Mouse (Mus musculus) C2C12 (cell line): Measurements from ENCODE around the gene Pigf. TPM values are rescaled to one million over a fixed set of nuclear protein-coding genes. Genes with fewer than 3 reads are reported as not detected.

Source experiments
- H3K27me3 ChIP-seq: one replicate; pipeline ENCODE4 v1.6.1; 2011; ENCODE audit not compliant: control insufficient read depth, insufficient read depth, insufficient read length
- H3K36me3 ChIP-seq: one replicate; pipeline ENCODE4 v1.6.1; 2011; ENCODE audit not compliant: control insufficient read depth, insufficient read depth
- H3K4me3 ChIP-seq: one replicate; pipeline ENCODE4 v1.5.1; 2011; ENCODE audit warnings: mild to moderate bottlenecking, control low read depth; ENCODE audit not compliant: poor library complexity, insufficient read depth, severe bottlenecking
- H3K79me2 ChIP-seq: one replicate; pipeline ENCODE4 v1.6.1; 2011; ENCODE audit not compliant: control insufficient read depth, insufficient read depth
- H3K79me3 ChIP-seq: one replicate; pipeline ENCODE4 v1.6.1; 2011; ENCODE audit warnings: low read depth, control low read depth
- H3ac ChIP-seq: one replicate; pipeline ENCODE3; 2011; ENCODE audit warnings: low read depth; ENCODE audit not compliant: control insufficient read depth, insufficient read length
- CEBPB ChIP-seq: IDR thresholded peaks from one replicate; pipeline ENCODE4 v1.6.1; 2011; ENCODE audit warnings: low read depth, mild to moderate bottlenecking, control low read depth, moderate library complexity
- CTCF ChIP-seq: IDR thresholded peaks from one replicate; pipeline ENCODE4 v1.5.1; 2011; ENCODE audit not compliant: control insufficient read depth, insufficient read depth, insufficient read length
- FOSL1 ChIP-seq: IDR thresholded peaks from one replicate; pipeline ENCODE4 v1.8.0; 2011; ENCODE audit warnings: mild to moderate bottlenecking, low read length; ENCODE audit not compliant: poor library complexity, insufficient read depth, severe bottlenecking
- MAX ChIP-seq: IDR thresholded peaks from one replicate; pipeline ENCODE4 v1.6.1; 2011; ENCODE audit warnings: mild to moderate bottlenecking, control low read depth
- MYOD1 ChIP-seq: IDR thresholded peaks from one replicate; pipeline ENCODE4 v1.6.1; 2011; ENCODE audit warnings: low read depth; ENCODE audit not compliant: control insufficient read depth, insufficient read length
- MYOG ChIP-seq: IDR thresholded peaks from one replicate; pipeline ENCODE4 v1.6.1; 2011; ENCODE audit not compliant: control insufficient read depth, insufficient read length; ENCODE audit errors: extremely low read depth
- USF1 ChIP-seq: IDR thresholded peaks from one replicate; pipeline ENCODE4 v1.6.1; 2011; ENCODE audit warnings: low read depth, mild to moderate bottlenecking, control low read depth, moderate library complexity
- polyA plus RNA-seq: library from polyadenylated mRNA; unstranded; fragments of >200 nt; fragmentation: generic; extraction: Trizol; gene quantifications from one replicate; pipeline ENCODE4 v1.2.1, GENCODE M21; 2012; ENCODE audit warnings: missing spikeins

The Pigf gene
- polyA plus RNA-seq, 1 experiment, result 29.5 TPM

GRCm38 (mm10) chr17:87044796-87045195 is 19.6 kb upstream of the Pigf start:
- no peaks in the 10 kb centered on the region for H3K79me2 ChIP-seq
- H3ac ChIP-seq, result no peak overlapping the region
- no peak overlapping the region for H3K4me3 ChIP-seq
- TF ChIP-seq CEBPB (no peak), MYOD1 (no peak), CTCF (no peak), MYOG (no peak), USF1 (no peak), FOSL1 (no peak), MAX (no peak)
- H3K79me3 ChIP-seq, result no peaks in the 10 kb centered on the region
- no peaks in the 10 kb centered on the region for H3K36me3 ChIP-seq
- H3K27me3 ChIP-seq, result no peaks in the 10 kb centered on the region

GRCm38 (mm10) chr17:87044364-87044763 is 19.2 kb upstream of the Pigf start:
- Histone ChIP-seq H3ac (no peak overlapping the region), H3K36me3 (no peaks in the 10 kb centered on the region), H3K4me3 (no peak overlapping the region), H3K79me3 (no peaks in the 10 kb centered on the region), H3K79me2 (no peaks in the 10 kb centered on the region), H3K27me3 (no peaks in the 10 kb centered on the region)
- TF ChIP-seq CTCF (peak; percentile 99), USF1 (no peak)

GRCm38 (mm10) chr17:87041739-87042138 is 16.5 kb upstream of the Pigf start:
- TF ChIP-seq CEBPB (no peak), FOSL1 (no peak), MAX (no peak), USF1 (no peak), CTCF (no peak), MYOD1 (no peak), MYOG (no peak)
- Histone ChIP-seq H3K27me3 (no peaks in the 10 kb centered on the region), H3K4me3 (no peak overlapping the region)

GRCm38 (mm10) chr17:87038496-87038895 is 13.3 kb upstream of the Pigf start:
- no peak for TF ChIP-seq MYOG
- no peak for TF ChIP-seq MYOD1
- TF ChIP-seq USF1, result no peak
- TF ChIP-seq MAX, result no peak
- TF ChIP-seq CTCF, result no peak
- no peak for TF ChIP-seq CEBPB
- no peak for TF ChIP-seq FOSL1
- Histone ChIP-seq H3K27me3 (no peaks in the 10 kb centered on the region), H3K79me3 (no peaks in the 10 kb centered on the region), H3K79me2 (no peaks in the 10 kb centered on the region), H3K36me3 (peaks cover 13% of the 10 kb centered on the region), H3ac (no peak overlapping the region), H3K4me3 (no peak overlapping the region)

More at GRCm38 (mm10) chr17:87041739-87042138, 16.5 kb upstream of the Pigf start:
- no peak overlapping the region for H3ac ChIP-seq
- no peaks in the 10 kb centered on the region for H3K79me3 ChIP-seq
- H3K36me3 ChIP-seq, result no peaks in the 10 kb centered on the region
- H3K79me2 ChIP-seq, result no peaks in the 10 kb centered on the region

- TF ChIP-seq FOSL1, result no peak
- TF ChIP-seq CEBPB, result no peak
- TF ChIP-seq MAX, result no peak
- peak; percentile 20 for TF ChIP-seq CTCF
- TF ChIP-seq USF1, result no peak
- H3K27me3 ChIP-seq, result no peaks in the 10 kb centered on the region
- H3K79me2 ChIP-seq, result no peaks in the 10 kb centered on the region
- H3K4me3 ChIP-seq, result no peak overlapping the region
- no peaks in the 10 kb centered on the region for H3K79me3 ChIP-seq
- peaks cover 13% of the 10 kb centered on the region for H3K36me3 ChIP-seq
- no peak overlapping the region for H3ac ChIP-seq
Observed at GRCm38 (mm10) chr17:87036141-87037073, 11.2 kb upstream of the Pigf start.

GRCm38 (mm10) chr17:87024491-87025242 is 539 bp downstream of the Pigf start:
- TF ChIP-seq CEBPB, result no peak
- no peak for TF ChIP-seq MYOD1
- TF ChIP-seq MYOG, result no peak
- TF ChIP-seq MAX, result no peak
- TF ChIP-seq CTCF, result no peak
- TF ChIP-seq FOSL1, result no peak
- no peak for TF ChIP-seq USF1
- H3K79me2 ChIP-seq, result peaks cover 39% of the 10 kb centered on the region
- H3K4me3 ChIP-seq, result peak overlapping the region; percentile 98
- peaks cover 24% of the 10 kb centered on the region for H3K36me3 ChIP-seq
- H3ac ChIP-seq, result peak overlapping the region; percentile 93
- H3K27me3 ChIP-seq, result no peaks in the 10 kb centered on the region
- peaks cover 9% of the 10 kb centered on the region for H3K79me3 ChIP-seq
